Mouse (Mus musculus) layer of hippocampus, adult 2 months (tissue): ENCODE measurements around the gene Ccp110. TPM values are rescaled to one million over a fixed set of nuclear protein-coding genes. Genes with fewer than 3 reads are reported as not detected.

Source experiments
- DNase-seq, 2 experiments: peaks; one replicate each; pipeline ENCODE4 v3.0.0; 2022; ENCODE audit warnings: low spot score in 2 of 2
- H3K27ac ChIP-seq: fragments of 200-600 bp; 2 replicates; pipeline ENCODE4 v1.8.1; 2022
- H3K4me3 ChIP-seq: fragments of 200-600 bp; 2 replicates; pipeline ENCODE4 v1.8.1; 2022; ENCODE audit warnings: mild to moderate bottlenecking
- CTCF ChIP-seq: fragments of 200-600 bp; conservative IDR thresholded peaks from 2 replicates; pipeline ENCODE4 v1.8.1; 2022; ENCODE audit warnings: antibody characterized with exemption, mild to moderate bottlenecking, moderate library complexity
- long read RNA-seq, 2 experiments: library from polyadenylated mRNA; stranded (forward); transcript quantifications; one replicate each; pipeline ENCODE4 v2.0.0; 2021; ENCODE audit warnings: borderline mapping rate in 2 of 2
- total RNA-seq, 2 experiments: library from RNA; stranded (reverse); gene quantifications; 2 replicates each; pipeline ENCODE4 v1.2.3; 2021

Ccp110 gene
- total RNA-seq = 10 to 100 TPM; 41.5 to 50.3 TPM
- long read RNA-seq, experiment 1, partial matches to known transcripts = 0 of 6 reads
- long read RNA-seq, experiment 1, other reads (novel, unspliced or antisense) = 6 of 6 reads
- long read RNA-seq, experiment 2, partial matches to known transcripts = 1 of 3 reads
- long read RNA-seq, experiment 2, other reads (novel, unspliced or antisense) = 2 of 3 reads

DNA sequence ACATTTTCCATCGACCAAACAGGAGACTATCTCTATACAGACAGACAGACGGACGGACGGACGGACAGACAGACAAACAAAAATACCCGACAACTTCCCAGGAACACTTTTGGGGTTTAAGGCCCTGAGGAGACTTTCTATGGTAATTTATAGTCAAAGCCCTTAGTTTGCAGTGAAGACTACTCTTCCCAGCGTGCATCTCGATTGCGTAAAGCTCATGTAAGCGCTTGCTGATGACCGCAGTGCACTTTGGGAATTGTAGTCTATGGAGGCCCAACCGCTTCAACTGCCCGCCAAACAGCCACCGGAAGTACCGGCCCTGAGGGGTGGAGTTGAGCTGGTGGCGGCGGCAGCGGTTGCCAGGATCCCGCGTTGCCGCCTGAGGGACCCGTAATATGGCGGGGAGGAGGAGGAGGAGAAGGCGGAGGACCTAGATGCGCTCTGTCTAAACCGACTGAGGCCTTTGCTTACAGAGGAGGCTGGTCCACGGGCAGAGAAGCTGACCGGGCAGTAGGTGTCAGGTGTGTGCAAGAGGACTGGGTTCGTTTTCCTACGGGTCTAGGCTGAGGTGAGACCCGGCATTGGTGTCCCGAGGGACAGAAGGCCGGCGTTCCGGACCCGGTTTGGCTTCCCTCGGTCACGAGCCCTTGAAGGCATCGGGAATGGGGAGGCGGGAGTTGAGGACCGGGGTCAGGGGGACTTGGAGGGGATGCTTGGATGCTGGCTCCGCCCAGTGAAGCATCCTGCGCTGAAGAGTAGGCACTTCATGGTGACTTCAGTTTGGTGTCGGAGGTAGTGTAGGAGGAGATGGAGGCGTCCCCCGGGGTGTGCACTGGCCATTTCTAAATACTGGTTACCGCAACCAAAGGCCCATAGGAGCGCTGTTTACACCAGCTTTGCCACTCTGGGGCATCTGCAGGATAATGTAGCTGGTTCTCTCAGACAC is at the start of gene Ccp110:
TSS of gene Ccp110 (plus strand) at position 325 of the 946 bp plus-strand sequence.
- H3K27ac ChIP-seq = peak within 1 kb of the TSS; percentile 83
- peak within 1 kb of the TSS; percentile 70 for H3K4me3 ChIP-seq
- DNase-seq = peak; percentile 92 to 99
- peak; percentile 38 for TF ChIP-seq CTCF

DNA sequence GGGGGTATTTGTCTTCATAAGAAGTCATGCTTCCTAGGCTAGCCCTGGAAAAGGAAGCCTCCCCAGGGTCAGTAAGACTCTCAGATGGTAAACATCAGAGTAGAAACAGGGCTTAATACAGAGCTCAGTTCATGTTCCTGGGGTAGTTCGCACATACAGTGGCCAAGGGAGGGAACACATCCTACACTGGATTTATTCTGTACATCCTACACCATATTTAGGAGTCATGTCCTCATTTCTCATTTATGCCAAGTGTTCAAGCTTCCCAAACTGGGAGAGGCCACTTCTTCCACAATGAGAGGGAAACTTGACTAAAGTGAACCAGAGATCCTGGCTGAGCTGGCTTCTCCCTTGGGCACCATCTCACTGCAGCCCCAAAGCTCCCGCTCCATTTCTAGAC is 44.6 kb upstream of the Ccp110 start:
- Histone ChIP-seq H3K27ac (no peak overlapping the region), H3K4me3 (no peak overlapping the region)
- no peak for DNase-seq
- no peak for TF ChIP-seq CTCF

DNA sequence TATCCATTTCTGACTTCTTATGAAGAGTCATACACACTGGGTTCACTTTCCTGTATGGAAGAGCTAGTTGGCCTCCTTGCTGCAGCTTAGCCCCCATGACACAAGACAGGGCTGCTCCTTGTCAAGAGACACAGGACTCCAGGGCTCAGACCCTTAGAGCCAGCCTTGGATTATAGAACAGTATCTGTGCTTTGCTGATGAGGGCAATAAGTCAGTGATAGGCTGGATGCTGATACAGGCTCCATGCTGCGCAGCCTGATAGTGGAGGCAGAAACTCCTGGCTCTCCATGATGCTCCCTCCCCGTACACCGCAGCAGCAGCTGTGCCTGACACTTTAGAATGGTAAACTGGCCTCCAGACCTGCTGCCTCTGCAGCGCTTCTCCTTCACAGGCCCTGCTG is 42.2 kb upstream of the Ccp110 start:
- TF ChIP-seq CTCF = no peak
- Histone ChIP-seq H3K4me3 (no peak overlapping the region), H3K27ac (no peak overlapping the region)
- no peak for DNase-seq

DNA sequence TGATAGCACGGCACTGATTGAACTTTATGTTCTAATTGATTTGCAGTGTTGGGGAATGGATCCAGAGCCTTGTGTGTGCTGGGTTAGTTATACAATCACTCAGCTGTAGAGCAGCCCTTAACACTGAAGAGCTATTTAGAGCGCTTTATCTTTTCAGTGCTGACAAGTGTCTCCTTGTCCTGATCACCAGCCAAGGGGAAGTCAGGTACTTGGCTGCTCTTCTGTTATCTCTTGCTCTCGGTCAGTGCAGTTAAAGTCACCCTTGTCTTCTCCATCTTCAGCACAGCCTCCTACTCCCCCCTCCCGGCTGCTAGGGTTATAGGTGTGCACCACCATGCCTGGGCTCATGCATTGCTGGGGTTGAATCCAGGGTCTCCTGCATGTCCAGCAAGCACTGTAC is 35.5 kb upstream of the Ccp110 start:
- no peak for DNase-seq

DNA sequence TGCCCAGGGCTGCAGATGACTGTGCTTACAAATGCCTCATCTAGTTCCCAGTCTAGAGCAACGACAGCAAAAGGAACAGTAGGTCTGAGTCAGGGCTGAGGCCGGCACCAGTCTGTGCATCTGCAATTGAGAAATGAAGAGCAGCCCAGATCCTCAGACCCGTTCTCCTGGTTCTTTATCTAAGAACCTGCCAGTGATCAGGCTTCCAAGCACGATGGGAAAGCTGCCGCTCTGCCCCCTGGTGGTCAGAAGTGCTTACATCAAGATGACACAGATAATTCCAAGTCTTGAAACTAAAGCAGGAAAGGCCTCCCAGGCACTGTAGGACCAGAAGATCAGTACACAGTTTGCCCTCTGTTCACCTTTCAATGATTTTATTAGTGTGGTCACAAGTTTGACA is 24.2 kb upstream of the Ccp110 start:
- H3K27ac ChIP-seq = peak overlapping the region; percentile 79
- TF ChIP-seq CTCF = peak; percentile 95
- no peak overlapping the region for H3K4me3 ChIP-seq
- peak; percentile 84 to 91 for DNase-seq

More for the DNA sequence above, 35.5 kb upstream of the Ccp110 start:
- no peak for TF ChIP-seq CTCF
- H3K27ac ChIP-seq = peak overlapping the region; percentile 78
- no peak overlapping the region for H3K4me3 ChIP-seq

DNA sequence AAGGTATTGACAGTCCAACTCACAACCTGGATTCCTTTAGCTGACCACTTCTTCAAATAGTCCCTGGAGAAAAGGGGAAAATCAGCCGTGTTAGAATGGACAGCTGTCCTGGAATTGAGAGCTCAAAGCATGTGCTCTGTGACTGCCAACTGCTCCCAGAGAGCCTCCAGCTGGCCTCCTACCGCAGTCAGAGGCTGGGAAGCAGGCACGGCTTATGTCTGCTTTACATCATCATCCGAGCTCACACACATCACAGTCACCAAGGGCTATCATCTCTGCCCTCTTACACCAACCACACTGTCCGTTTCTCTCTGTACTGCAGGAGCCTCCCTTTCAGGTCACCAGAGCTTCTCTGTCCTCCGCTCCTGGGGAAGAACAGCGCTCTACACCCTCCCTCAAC is 23.3 kb upstream of the Ccp110 start:
- Histone ChIP-seq H3K4me3 (no peak overlapping the region; the same call in 1 of the 2 replicates), H3K27ac (peak overlapping the region; percentile 79)
- no peak for TF ChIP-seq CTCF
- DNase-seq = peak in 1 of 2 experiments; percentile 32

DNA sequence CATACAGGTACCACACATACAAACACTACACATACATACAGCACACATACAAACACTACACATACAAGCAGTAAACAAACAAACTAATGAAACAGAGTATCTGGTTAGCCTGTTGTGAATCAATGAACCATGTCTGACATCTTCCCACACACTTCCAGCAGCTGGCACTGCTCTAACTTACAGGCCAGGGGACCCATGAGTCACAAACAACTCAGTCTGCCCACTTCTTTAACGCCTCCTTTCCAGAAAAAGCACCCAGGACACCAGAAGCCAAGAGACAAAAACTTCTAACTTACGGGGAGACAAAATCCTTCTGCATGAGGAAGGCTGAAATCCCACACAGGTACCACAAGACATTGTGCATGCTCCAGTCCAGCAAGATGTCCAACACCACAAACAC is 21.1 kb upstream of the Ccp110 start:
- Histone ChIP-seq H3K4me3 (no peak overlapping the region), H3K27ac (peak overlapping the region; percentile 79; the same call in 1 of the 2 replicates)
- no peak for TF ChIP-seq CTCF
- no peak for DNase-seq

DNA sequence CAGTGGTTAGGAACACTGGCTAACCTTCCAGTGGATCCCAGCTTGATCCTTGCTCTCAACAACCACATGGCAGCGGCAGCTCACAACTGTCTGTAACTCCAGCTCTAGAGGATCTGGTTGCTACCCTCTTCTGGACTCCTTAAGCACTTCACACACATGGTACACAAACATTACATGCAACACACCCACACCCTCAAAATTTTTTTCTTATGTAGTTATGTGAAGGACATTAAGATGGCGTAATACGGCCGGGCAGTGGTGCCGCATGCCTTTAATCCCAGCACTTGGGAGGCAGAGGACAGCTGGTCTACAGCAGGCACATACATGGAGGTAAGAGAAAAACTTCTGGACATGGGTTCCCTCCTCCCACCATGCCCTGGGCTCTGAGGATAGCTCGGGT is 16.2 kb upstream of the Ccp110 start:
- TF ChIP-seq CTCF = no peak
- Histone ChIP-seq H3K4me3 (no peak overlapping the region), H3K27ac (no peak overlapping the region)
- no peak for DNase-seq

DNA sequence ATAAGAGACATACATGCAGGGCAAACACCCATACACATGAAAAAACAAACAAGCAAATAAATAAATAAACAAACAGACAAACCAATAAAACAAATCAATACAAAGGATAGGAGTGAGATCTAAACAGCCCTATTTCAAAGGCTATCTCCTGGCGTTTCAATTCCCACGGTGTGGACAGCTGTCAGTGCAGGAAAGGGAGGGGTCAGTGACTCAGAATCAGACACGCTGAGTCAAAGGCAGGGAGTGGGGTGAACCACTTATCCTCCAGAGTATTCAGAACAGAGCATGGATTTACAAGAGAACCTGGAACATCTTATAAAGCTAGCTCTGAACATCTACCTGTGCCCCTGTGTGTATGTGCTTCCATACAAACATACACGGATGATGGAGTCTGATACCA is 15.2 kb upstream of the Ccp110 start:
- no peak for TF ChIP-seq CTCF
- no peak overlapping the region for H3K27ac ChIP-seq
- H3K4me3 ChIP-seq = no peak overlapping the region
- DNase-seq = no peak

DNA sequence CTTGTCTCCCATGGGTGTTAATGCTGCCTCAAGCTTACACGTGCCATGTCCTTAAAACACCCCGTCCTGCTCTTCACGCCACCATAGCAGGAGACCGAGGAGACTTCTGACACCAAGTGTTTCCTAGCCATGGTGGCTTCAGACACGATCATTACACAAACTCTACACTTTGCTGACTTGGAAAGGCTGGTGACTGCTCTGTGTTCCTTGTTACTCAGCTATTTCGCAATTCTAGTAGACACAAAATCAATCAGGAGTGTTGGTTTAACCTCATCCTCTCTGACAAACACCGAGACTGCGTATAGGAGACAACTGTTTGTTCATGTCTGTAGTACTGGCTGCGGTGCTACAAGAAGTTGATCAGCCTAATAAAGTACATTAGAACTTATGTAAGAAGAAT is 13.5 kb upstream of the Ccp110 start:
- no peak for TF ChIP-seq CTCF
- Histone ChIP-seq H3K27ac (no peak overlapping the region), H3K4me3 (no peak overlapping the region)
- no peak for DNase-seq

DNA sequence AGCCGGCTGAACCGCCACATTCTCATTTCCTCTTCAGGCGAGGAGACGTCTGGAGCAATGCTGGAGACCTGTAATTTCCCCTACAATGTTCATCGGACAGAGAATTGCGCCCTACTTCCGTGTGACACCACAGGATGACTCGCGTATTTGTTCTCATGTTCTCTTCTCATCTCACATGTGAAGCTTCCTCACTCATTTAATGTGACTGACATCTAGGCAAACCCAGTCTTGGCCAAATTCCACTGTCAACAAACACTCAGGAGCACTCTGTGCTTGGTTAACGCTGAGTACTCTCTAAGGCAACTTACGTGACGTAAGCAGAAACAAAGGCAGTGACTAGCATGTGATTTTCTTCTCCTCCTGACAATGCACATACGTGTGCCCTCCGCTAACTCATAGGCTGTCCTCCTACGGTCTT is 9.2 kb upstream of the Ccp110 start:
- peak overlapping the region; percentile 32; the same call in 1 of the 2 replicates for H3K27ac ChIP-seq
- TF ChIP-seq CTCF = no peak
- DNase-seq = no peak
- peak overlapping the region; percentile 91; the same call in 1 of the 2 replicates for H3K4me3 ChIP-seq

DNA sequence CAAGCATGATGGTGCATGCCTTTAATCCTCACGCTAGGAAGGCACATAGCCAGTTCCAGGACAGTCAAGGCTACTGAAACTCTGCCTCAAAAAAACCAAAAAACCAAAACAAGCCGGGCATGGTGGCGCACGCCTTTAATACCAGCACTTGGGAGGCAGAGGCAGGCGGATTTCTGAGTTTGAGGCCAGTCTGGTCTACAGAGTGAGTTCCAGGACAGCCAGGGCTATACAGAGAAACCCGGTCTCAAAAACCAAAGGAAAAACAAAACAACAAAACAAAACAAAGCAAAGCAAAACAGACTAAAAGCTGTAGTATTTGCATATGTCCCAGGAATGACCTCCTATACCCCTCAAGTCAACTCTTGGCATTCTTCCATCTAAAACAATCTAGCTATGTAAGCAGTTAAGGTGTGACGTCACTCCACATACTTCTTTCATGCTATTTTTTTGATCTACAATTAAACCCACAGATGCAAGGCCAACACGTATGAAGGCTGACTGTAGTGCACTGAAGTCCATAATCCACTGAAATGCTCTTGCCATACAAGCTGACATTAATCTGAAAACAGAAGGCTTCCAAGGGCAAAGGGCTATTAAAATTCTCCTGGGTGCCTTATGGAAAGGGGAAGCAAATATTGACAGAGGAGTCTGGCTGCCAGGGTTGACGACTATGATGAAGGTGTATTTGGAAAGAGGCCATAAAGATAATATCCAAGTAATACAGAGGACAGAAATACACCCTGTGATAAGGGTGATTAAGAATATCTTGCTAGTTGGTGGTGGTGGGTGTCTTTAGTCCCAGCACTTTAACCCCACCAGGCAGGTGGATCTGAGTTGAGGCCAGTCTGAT is 8.1 kb upstream of the Ccp110 start:
- Histone ChIP-seq H3K27ac (peak overlapping the region; percentile 32; the same call in 1 of the 2 replicates), H3K4me3 (peak overlapping the region; percentile 91)
- TF ChIP-seq CTCF = no peak
- no peak for DNase-seq
